Mouse (Mus musculus): ENCODE data around the gene Nav2.

DNA sequence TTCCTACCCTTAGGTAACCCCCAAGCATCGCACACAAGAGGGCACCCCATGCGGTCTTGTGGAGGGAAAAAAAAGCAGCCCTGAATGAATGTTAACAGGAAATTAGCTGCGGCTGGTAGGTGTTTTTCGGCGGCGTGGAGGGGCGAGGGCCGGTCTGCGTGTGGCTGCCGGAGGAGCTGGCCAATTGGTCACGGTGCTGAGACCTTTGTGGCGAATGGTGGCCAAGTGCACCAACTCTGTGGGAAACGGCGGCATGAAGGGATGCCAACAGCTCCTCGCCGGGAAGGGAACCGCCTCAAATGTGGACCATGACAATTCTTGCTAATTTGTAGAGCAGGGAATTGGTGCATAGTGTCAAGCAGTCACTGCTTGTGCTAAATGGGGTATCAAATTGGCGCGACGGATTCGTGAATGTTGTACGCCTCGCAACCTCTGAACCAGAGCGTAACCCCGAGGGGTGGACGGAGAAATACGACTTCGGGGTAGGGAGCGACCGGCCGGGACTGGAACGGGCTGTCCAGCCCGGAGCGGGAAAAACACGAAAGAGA lies 726.6 kb downstream of the Nav2 start:
- TF ChIP-seq CTCF (IDR thresholded peaks at IDR 0.05; ENCODE audit: low read depth, low read length) (no peak), POLR2AphosphoS5 (IDR thresholded peaks at IDR 0.05; ENCODE audit: insufficient replicate concordance, low read depth, low read length) (no peak)
